Mouse (Mus musculus) testis, adult 2 months (tissue): Measurements from ENCODE around the gene Fem1a. TPM values are rescaled to one million over a fixed set of nuclear protein-coding genes. Genes with fewer than 3 reads are reported as not detected.
"Not testable (repeated sequence)": the region's sequence is repeated elsewhere in the genome, so short reads cannot be mapped to it uniquely, and the experiment has no call there.

ENCODE experiments used
- H3K27ac ChIP-seq: fragments of 200-500 bp; 2 replicates; pipeline ENCODE4 v1.5.1; 2012; ENCODE audit warnings: low read depth, low read length; ENCODE audit not compliant: control insufficient read depth, insufficient read depth
- H3K27me3 ChIP-seq: fragments of 200-500 bp; 2 replicates; pipeline ENCODE4 v1.6.1; 2012; ENCODE audit warnings: mild to moderate bottlenecking, low read length, moderate library complexity; ENCODE audit not compliant: control insufficient read depth, insufficient read depth
- H3K36me3 ChIP-seq: fragments of 200-500 bp; 2 replicates; pipeline ENCODE4 v1.6.1; 2012; ENCODE audit warnings: mild to moderate bottlenecking, low read length; ENCODE audit not compliant: control insufficient read depth, insufficient read depth
- H3K4me1 ChIP-seq: fragments of 200-500 bp; 2 replicates; pipeline ENCODE4 v1.6.1; 2012; ENCODE audit warnings: low read length; ENCODE audit not compliant: control insufficient read depth, insufficient read depth
- H3K4me3 ChIP-seq: fragments of 200-500 bp; 2 replicates; pipeline ENCODE4 v1.5.1; 2012; ENCODE audit warnings: low read depth, mild to moderate bottlenecking, low read length, moderate library complexity, mixed read lengths; ENCODE audit not compliant: control insufficient read depth
- CTCF ChIP-seq: fragments of 200-500 bp; IDR thresholded peaks from 2 replicates; pipeline ENCODE4 v1.5.1; 2012; ENCODE audit warnings: low read depth, mild to moderate bottlenecking, inconsistent platforms, low read length, moderate library complexity; ENCODE audit not compliant: control insufficient read depth, insufficient read depth, insufficient replicate concordance
- POLR2A ChIP-seq: fragments of 200-500 bp; IDR thresholded peaks from 2 replicates; pipeline ENCODE4 v1.6.1; 2012; ENCODE audit warnings: low read depth, mild to moderate bottlenecking, inconsistent platforms, low read length, moderate library complexity; ENCODE audit not compliant: control insufficient read depth
- polyA plus RNA-seq: library from polyadenylated mRNA; depleted of rRNA; stranded (reverse); fragments of >200 nt; gene quantifications from 2 replicates; pipeline ENCODE4 v1.2.3, GENCODE M21; 2012

The Fem1a gene
- polyA plus RNA-seq, 1 experiment, result 5.7 TPM

GRCm38 (mm10) chr17:56257181-56257894 lies 728 bp downstream of the Fem1a start:
- no peaks in the 10 kb centered on the region for H3K27me3 ChIP-seq
- TF ChIP-seq POLR2A (no peak), CTCF (no peak)
- no peaks in the 10 kb centered on the region for H3K36me3 ChIP-seq
- peaks cover 10% of the 10 kb centered on the region for H3K4me1 ChIP-seq
- peak overlapping the region; percentile 95 for H3K4me3 ChIP-seq
- no peak overlapping the region for H3K27ac ChIP-seq

- not testable (repeated sequence) for H3K27ac ChIP-seq, H3K4me1 ChIP-seq, H3K27me3 ChIP-seq, H3K36me3 ChIP-seq, H3K4me3 ChIP-seq
These were observed 1.7 kb downstream of the Fem1a start for GRCm38 (mm10) chr17:56258269-56258668.

DNA sequence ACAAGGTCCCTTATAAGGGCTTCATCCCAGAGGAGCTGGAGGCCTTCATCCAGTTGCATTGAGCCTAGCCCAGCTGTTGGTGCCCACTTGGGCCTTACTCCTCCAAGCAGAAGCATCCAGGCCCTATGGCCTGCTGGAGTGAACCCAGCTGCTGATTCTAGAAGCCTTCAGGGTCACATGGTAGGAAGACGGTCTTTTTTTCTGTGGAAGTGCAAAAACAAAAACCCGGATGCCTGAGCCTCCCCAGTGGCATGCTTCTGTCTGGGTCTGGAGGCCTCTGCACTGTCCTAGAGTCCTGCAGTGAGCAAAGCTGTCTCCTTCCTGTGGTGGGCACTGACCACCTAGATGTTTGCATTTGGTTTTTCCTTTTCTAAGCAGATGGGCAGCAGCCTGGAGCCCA lies 2.2 kb downstream of the Fem1a start:
- H3K36me3 ChIP-seq, H3K27me3 ChIP-seq, H3K4me3 ChIP-seq, H3K27ac ChIP-seq, H3K4me1 ChIP-seq: not testable (repeated sequence)

DNA sequence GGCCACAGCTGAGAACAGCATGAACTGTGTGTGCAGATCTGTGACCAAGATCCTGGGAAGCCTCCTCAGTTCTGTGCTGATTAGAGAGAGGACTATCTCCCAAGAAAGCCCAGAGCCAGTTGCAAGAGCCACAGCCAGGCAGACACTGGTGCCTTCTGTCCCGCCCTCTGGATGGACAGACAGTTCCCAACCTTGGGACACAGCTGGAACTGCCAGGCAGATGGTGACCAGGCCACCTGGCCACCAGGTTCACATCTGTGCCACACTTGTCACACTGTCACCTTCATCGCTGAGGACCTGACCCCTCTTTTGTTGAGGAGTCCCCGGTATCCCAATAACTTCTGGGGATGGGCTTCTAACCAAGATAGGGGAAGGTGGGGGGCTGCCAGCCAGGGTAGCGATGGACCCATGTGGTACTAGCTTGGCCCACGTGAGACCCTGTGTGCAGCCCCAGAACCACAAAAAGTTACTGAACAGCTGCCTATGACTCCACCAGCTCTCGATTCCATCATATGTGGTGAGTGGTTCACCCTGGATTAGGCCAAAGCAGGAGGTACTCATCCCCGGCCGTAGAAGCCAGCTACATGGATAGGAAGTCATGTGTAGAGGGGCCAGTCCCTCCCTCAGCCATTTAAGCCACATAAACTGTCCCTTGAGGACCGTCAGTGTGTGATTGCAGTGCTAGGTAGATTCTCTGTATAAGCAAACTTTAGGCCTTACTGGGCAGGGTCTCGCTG lies 2.9 kb downstream of the Fem1a start:
- Histone ChIP-seq H3K36me3 (no peaks in the 10 kb centered on the region), H3K4me3 (no peak overlapping the region), H3K4me1 (peaks cover 10% of the 10 kb centered on the region), H3K27me3 (no peaks in the 10 kb centered on the region), H3K27ac (no peak overlapping the region)
- TF ChIP-seq POLR2A (no peak), CTCF (no peak)

DNA sequence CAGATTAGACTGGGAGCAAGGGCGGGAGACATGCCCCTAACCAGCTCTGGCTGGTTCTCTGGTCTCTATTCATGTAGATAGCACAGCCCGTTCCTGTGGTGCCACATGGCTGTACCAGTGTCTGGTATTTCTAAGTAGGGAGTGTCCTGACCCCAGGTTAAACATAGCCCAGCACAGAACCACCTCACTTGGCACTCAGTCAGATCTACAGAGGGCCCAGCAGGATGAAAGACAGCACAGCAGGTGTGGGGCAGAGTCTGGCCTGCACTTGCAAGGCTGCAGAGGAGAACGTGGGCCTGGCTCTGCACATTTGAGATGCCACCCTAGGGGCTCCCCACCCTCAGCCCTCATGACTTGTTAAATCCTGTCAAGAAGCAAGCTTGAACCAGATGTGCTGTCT lies 4.6 kb downstream of the Fem1a start:
- TF ChIP-seq POLR2A, result no peak
- no peak for TF ChIP-seq CTCF
- Histone ChIP-seq H3K4me1 (peaks cover 5% of the 10 kb centered on the region), H3K27me3 (no peaks in the 10 kb centered on the region), H3K27ac (no peak overlapping the region), H3K4me3 (no peak overlapping the region), H3K36me3 (no peaks in the 10 kb centered on the region)

DNA sequence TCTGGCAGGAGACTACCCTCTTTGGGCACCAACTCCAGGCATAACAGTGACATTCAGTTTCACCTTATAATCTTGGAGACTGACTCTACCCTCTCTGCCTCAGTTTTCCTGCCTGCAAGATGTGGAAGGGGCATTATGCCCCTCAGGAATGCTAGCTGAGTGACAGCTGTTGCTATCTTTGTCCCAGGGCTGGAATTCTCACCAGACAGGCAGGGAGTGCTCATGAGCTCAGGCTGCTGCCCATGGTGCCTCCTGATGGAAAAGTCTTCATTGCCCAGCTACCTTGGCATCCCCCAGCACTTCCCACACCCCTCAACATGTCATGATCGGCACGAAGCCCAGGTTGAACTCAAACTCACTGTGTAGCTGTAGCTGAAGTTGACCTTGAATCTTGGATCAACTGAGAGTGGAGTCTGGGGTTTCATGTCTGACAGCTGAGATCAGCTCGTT lies 6.1 kb downstream of the Fem1a start:
- H3K4me3 ChIP-seq, result no peak overlapping the region
- TF ChIP-seq CTCF (no peak), POLR2A (no peak)
- H3K36me3 ChIP-seq, result no peaks in the 10 kb centered on the region
- H3K27ac ChIP-seq, result no peak overlapping the region
- H3K27me3 ChIP-seq, result no peaks in the 10 kb centered on the region
- H3K4me1 ChIP-seq, result peaks cover under 1% of the 10 kb centered on the region

DNA sequence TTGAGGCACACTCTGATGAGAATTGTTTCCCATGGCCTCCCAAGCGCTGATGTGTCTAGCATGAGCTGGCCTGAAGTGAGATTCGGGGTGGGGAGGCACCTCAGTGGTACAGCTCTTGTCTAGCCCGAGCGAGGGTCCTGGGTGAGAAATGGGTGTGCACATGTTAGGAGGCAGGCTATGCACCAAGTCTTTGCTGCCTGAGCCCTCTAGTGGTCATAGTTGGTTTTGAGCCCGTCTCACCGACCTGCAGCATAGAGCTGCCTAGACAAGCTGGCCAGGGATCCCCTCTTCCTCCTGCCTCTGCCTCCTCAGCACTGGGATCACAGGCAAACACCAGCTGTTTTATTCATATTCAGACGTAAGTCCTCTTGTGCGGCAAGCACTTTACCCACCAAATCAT lies 7.4 kb downstream of the Fem1a start:
- H3K36me3 ChIP-seq, result no peaks in the 10 kb centered on the region
- no peak overlapping the region for H3K4me3 ChIP-seq
- no peaks in the 10 kb centered on the region; the same call in 1 of the 2 replicates for H3K4me1 ChIP-seq
- no peak for TF ChIP-seq POLR2A
- peak; percentile 81; the same call in 1 of the 2 replicates for TF ChIP-seq CTCF
- no peak overlapping the region for H3K27ac ChIP-seq
- no peaks in the 10 kb centered on the region for H3K27me3 ChIP-seq

GRCm38 (mm10) chr17:56265011-56265410 lies 8.4 kb downstream of the Fem1a start:
- no peak overlapping the region for H3K4me3 ChIP-seq
- H3K4me1 ChIP-seq, result no peaks in the 10 kb centered on the region; the same call in 1 of the 2 replicates
- H3K36me3 ChIP-seq, result no peaks in the 10 kb centered on the region
- TF ChIP-seq POLR2A (no peak), CTCF (no peak)
- no peak overlapping the region for H3K27ac ChIP-seq
- no peaks in the 10 kb centered on the region for H3K27me3 ChIP-seq
